Mouse (Mus musculus): ENCODE measurements around the gene Rnf32.

- TF ChIP-seq POLR2A (IDR thresholded peaks at IDR 0.05; ENCODE audit: low read depth, low read length) = no peak
- TF ChIP-seq CTCF (IDR thresholded peaks at IDR 0.05; ENCODE audit: borderline replicate concordance, insufficient read depth, low read length) = no peak
Observed at GRCm38 (mm10) chr5:29166947-29167346, 28.8 kb upstream of the Rnf32 start.
